Mouse (Mus musculus): ENCODE results near the gene Ttll6.

Ttll6 gene

GRCm38 (mm10) chr11:96169016-96169415, 35.4 kb downstream of the Ttll6 start:
- no peak for DNase-seq

- no peak for DNase-seq
Measured at GRCm38 (mm10) chr11:96170711-96171379, 37.3 kb downstream of the Ttll6 start.

GRCm38 (mm10) chr11:96171601-96172000, 38.0 kb downstream of the Ttll6 start:
- DNase-seq, result no peak

DNA sequence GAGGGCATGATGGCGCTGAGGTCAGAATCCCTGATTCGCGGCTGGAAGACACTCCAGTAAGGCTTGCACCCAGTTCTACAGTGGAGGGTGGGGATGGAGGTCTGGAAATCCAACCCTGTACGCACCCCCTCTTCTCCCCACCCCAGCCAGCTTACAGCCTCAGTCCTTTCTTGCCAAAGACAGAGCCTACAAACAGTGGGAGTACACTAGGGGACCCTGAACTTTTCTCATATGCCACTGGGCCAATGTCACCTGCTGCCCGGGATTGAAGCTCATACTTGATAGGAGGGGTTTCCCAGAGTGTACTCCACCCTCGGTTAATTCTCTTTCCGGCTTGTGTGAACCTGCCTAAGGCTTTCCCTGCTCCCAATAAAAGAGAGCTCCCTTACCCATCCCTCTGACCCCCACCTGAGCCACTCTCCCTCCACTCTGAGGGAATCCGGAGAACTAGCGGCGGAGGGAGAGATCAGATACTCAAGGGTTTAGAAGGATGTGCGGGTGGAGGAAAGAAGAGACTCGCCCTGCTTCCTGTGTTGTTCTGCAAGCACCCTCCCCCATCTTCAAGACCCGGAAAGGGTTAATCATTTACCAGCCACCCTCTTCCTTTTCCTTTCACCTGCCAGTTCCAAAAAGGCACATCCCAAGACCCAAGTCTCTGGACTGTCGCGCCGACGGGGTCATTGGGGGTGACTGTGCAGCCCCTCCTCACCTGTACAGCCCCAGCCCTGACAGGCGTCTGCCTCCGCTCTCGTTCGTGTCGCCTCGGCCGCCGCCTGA, 39.1 kb downstream of the Ttll6 start:
- no peak for DNase-seq

GRCm38 (mm10) chr11:96173288-96173840, 39.8 kb downstream of the Ttll6 start:
- no peak for DNase-seq

- no peak for DNase-seq
Measured at GRCm38 (mm10) chr11:96174881-96175280, 41.3 kb downstream of the Ttll6 start.

DNA sequence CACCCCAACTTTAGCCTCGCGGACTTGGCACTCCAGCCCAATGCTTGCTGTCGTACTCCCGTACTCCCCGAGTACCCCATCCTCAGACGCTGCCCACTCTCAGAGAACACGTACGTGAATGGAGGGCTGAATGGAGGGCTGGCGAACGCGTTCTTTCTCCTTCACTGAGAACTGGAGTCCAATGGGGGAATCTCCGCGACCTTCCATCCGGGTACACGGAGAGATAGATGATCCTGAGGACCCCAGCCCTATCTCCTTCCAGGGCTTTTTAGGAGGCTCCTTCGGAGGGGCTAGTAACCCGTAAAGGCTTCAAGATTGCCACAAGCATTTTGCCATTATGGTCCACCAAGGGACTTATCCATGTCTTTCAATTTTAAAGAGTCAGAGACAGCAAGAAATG, 41.9 kb downstream of the Ttll6 start:
- DNase-seq, result no peak

- no peak for DNase-seq
Measured at GRCm38 (mm10) chr11:96175951-96176530, 42.5 kb downstream of the Ttll6 start.

DNA sequence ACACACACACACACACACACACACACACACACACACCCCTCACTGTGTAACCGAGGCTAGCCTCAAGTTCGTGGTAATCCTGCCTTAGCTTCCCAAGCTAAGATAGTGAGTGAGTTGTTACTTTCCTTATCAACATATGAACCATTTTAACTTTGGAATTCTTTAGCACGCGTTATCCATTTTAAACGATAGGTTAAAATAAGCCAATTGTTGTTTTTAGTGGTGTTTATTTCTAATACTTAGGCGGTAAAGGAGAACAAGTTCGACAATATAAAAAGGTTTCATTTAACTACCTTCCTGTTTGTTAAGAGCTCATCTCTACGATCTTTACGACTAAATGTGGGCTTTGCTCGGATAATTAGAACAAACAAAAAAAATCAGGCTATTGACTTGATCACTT, 43.3 kb downstream of the Ttll6 start:
- DNase-seq, result no peak

DNA sequence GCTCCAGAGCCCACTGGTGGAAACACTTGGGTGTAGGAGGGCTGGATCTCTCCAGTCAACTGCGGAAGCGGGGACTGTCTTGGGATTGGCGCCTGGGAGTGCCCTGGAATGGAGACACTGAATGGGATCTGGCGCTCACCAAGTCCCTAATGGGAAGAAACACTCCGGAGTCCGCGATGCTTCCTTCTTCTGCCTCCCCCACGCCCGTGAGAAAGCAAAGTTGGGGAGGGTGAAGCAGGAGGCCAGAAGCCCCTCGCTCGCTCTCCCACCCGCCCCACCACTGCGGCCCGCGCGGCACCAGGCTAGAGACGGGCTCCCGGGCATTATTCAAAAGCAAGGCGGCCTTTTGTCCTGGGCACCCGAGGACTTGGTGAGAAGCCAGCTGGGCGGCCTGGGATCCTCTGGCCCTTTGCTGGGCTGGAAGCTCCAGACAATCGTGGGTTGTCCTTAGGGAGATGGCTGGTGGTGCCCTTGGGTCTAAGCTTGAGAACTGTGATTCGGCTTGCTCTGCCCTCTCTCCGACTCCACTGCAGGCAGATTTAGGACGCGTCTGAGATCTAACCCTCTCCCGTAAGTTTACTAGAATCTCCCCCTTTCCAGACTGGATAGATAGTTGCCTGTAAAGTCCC, 44.1 kb downstream of the Ttll6 start:
- no peak for DNase-seq

DNA sequence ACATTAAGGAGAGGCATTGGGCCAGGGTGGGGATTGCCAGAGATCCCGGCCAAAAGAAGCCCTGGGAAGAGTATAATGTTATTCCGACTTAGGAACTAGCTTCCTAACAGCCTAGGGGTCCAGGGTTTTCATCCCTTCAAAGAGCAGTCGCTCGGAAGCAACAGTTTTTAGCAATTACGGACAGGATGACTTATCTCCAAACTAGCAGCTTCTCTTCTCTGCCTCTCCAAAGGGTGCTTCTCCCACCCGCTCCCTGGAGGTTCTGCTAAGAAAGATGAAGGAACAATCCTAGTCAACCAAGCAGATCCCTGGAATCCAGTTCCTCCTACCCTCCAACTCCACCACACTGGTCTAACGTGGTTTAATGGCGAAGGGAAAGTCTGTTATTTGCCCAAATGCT, 44.8 kb downstream of the Ttll6 start:
- DNase-seq, result no peak

GRCm38 (mm10) chr11:96178911-96179503, 45.4 kb downstream of the Ttll6 start:
- DNase-seq, result no peak

DNA sequence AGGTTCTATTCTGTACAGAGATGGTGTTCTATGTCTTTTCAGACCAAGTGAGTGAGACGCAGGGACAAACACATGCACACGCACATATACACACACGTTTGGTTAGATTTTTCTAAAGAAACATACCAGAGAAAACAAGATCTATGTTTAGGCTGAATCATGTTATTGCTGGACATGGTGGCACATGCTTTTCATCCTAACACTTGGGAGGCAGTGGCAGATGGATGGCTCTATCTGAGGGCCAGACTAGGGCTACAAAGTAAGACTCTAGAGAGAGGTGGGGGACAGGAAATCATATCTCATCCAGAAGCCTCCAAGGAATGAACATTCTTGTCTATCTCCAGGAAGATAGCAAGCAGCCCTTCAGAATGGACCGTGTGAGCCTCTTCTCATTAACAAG, 47.5 kb downstream of the Ttll6 start:
- no peak for DNase-seq

DNA sequence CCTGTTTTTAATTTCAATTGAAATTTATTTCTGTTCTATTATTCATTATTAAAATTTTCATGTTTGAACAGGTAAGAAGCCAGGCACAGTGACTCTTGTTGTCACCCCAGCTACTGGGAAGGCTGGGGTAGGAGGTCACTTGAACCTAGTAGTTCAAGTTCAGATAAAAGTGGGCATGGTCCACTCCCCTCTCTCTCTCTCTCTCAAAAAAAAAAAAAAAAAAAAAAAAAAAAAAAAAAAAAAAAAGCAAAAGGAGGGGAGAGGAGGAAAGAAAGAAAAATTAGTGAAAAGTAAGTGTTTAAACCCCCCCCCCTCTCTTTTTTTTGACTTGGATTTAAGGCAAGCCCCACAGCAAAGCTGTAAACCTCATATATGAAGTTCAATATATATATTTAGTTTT, 50.6 kb downstream of the Ttll6 start:
- no peak for DNase-seq

GRCm38 (mm10) chr11:96187321-96187720, 53.7 kb downstream of the Ttll6 start:
- DNase-seq, result no peak

GRCm38 (mm10) chr11:96189810-96190522, 56.4 kb downstream of the Ttll6 start:
- DNase-seq, result no peak

GRCm38 (mm10) chr11:96191132-96191531, 57.5 kb downstream of the Ttll6 start:
- no peak for DNase-seq

- DNase-seq, result no peak
Measured at GRCm38 (mm10) chr11:96193521-96194400, 60.2 kb downstream of the Ttll6 start, which contains the start of gene Hoxb13. Hoxb13 (plus strand) TSS chr11:96194316.

DNA sequence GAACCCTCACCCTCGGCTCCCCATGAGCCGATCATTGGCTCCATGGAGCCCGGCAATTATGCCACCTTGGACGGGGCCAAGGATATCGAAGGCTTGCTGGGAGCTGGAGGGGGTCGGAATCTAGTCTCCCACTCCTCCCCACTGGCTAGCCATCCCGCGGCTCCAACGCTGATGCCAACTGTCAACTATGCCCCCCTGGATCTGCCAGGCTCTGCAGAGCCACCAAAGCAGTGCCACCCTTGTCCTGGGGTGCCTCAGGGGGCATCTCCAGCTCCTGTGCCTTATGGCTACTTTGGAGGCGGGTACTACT, 60.8 kb downstream of the Ttll6 start:
- DNase-seq, result no peak

DNA sequence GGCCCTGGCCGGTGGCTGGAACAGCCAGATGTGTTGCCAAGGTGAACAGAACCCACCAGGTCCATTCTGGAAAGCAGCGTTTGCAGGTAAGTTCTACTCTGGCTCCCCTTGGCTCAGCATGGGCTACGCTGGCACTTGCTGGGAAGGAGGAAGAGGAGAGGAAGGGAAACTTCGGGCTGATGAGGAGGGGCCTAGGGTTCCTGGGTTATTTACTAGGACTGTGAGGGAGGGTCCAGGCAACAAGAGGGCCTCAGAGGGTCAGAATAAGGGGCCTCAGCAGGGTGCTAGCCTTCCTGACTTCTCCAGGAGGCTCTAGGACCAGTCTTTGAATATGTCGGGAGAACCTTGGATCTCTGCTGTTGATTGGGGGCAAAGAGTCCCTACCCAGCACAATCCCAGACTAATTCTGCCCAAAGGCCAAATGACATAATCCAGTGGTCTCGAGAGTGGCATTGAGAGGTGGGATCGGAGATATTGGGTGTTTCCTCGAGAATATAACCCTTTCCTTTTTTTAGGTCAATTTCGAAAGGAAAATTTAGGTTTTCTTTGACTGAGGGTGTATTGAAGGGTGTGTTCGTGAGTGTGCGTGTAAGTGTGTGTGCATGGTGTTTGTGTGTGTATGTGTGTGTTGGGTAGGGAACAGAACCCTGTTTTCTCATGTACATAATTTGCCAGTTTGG, 61.5 kb downstream of the Ttll6 start:
- no peak for DNase-seq

Data from spleen, adult 18-20 months (tissue).